ENCODE assay signal across 19 mouse cellular contexts in the genomic region with DNA sequence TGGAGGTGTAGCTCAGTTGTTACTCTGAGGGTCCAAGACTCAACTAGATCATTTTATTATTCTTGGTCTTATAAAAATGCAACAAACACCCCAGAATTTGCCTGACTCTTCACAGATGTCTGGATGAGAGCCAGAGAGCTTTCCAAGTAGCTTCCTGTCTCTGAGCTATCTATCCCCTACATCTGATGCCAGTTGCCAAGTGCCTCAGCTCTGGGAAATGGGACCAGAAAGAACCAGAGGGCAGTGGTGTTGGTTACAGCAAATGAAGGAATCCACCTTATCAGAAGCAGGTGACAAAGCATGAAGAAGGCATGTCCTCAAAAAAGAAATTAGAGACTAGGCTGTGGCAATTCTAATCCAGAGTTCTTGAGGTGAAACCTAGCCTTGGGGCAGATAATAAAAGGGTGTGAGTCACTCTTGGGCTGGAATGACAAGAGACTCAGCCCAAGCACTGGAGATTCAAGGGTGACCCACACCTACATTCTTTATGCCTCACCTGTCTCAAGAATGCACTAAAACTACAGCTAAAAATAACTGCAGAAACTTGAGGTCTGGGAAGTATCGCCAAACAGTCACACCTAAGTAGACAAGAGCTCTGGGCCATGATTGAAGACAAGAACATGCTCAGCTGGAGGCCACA. TPM values are rescaled to one million over a fixed set of nuclear protein-coding genes. Genes with fewer than 3 reads are reported as not detected.
DNase-seq lines count a peak whose midpoint lies in the region; ATAC-seq and TF ChIP-seq lines count a peak whose summit lies in the region.
"Had no signal": no experiment of that assay in that cellular context is flagged by ENCODE, and none has a peak within 500 bp of the region (broad histone marks: within the 10 kb centered on the region; RNA-seq: fewer than 3 reads in every experiment).

No protein-coding gene starts in this region.

- H3K4me3 ChIP-seq in kidney, postnatal 0 days (replicated peaks; ENCODE audit: low read depth, low read length): no peak overlapping the region
- H3K4me3 ChIP-seq in intestine, embryonic 16.5 days (ENCODE audit: low read length): no peak overlapping the region
- H3K4me3 ChIP-seq in small intestine, adult 2 months (ENCODE audit: low read depth, low read length): no peak overlapping the region
- no peak overlapping the region for H3K4me3 ChIP-seq in midbrain, embryonic 11.5 days (ENCODE audit: low read depth, low read length)
- H3K4me3 ChIP-seq in forebrain, postnatal 0 days (ENCODE audit: low read depth, low read length): no peak overlapping the region
- H3K4me3 ChIP-seq: embryonic facial prominence, embryonic 13.5 days; gastrocnemius, adult 2 months; midbrain, embryonic 12.5 days; myocyte had no signal

- H3K4me2 ChIP-seq in kidney, postnatal 0 days (ENCODE audit: low read length): no peak overlapping the region
- no peak overlapping the region for H3K4me2 ChIP-seq in intestine, embryonic 16.5 days (ENCODE audit: low read depth, low read length)
- H3K4me2 ChIP-seq in midbrain, embryonic 11.5 days: no peak overlapping the region
- H3K4me2 ChIP-seq in forebrain, postnatal 0 days (ENCODE audit: low read depth): no peak overlapping the region
- H3K4me2 ChIP-seq: embryonic facial prominence, embryonic 13.5 days; midbrain, embryonic 12.5 days had no signal

- peaks cover 39% of the 10 kb centered on the region for H3K36me3 ChIP-seq in kidney, postnatal 0 days (ENCODE audit: insufficient read depth, low read length)
- H3K36me3 ChIP-seq in intestine, embryonic 16.5 days (ENCODE audit: control insufficient read depth, insufficient read depth, low read length): peaks cover 14% of the 10 kb centered on the region
- peaks cover 37% of the 10 kb centered on the region for H3K36me3 ChIP-seq in small intestine, adult 2 months (ENCODE audit: control insufficient read depth, insufficient read depth, low read length)
- peaks cover 27% of the 10 kb centered on the region for H3K36me3 ChIP-seq in midbrain, embryonic 11.5 days (ENCODE audit: control insufficient read depth, insufficient read depth, low read length)
- peaks cover 54% of the 10 kb centered on the region for H3K36me3 ChIP-seq in forebrain, postnatal 0 days (ENCODE audit: insufficient read depth)

- H3K9ac ChIP-seq in kidney, postnatal 0 days (ENCODE audit: low read depth, low read length): no peak overlapping the region
- no peak overlapping the region for H3K9ac ChIP-seq in intestine, embryonic 16.5 days (ENCODE audit: low read depth, low read length)
- no peak overlapping the region for H3K9ac ChIP-seq in midbrain, embryonic 11.5 days (ENCODE audit: low read length)
- no peak overlapping the region for H3K9ac ChIP-seq in forebrain, postnatal 0 days
- H3K9ac ChIP-seq: embryonic facial prominence, embryonic 13.5 days; liver, embryonic 14.5 days; midbrain, embryonic 12.5 days had no signal

- WGBS in kidney, postnatal 0 days: 57% methylated on average over 1 of the region's 1 CpGs
- WGBS in intestine, embryonic 16.5 days: 50% methylated on average over 1 of the region's 1 CpGs
- 40% methylated on average over 1 of the region's 1 CpGs for WGBS in small intestine, adult 2 months
- WGBS in midbrain, embryonic 11.5 days: 100% methylated on average over 1 of the region's 1 CpGs
- 97% methylated on average over 1 of the region's 1 CpGs for WGBS in forebrain, postnatal 0 days

- ATAC-seq in kidney, postnatal 0 days (replicated peaks; ENCODE audit: low FRiP score, low read depth): peak; percentile 17; the same call in 1 of the 2 replicates
- ATAC-seq in intestine, embryonic 16.5 days: peak; percentile 54
- no peak for ATAC-seq in midbrain, embryonic 11.5 days (ENCODE audit: low FRiP score)
- no peak for ATAC-seq in forebrain, postnatal 0 days

- H3K9me3 ChIP-seq in kidney, postnatal 0 days (replicated peaks; ENCODE audit: low read length): no peaks in the 10 kb centered on the region
- no peaks in the 10 kb centered on the region for H3K9me3 ChIP-seq in intestine, embryonic 16.5 days (ENCODE audit: control insufficient read depth, low read length)
- no peaks in the 10 kb centered on the region for H3K9me3 ChIP-seq in midbrain, embryonic 11.5 days (ENCODE audit: control insufficient read depth, low read length)
- H3K9me3 ChIP-seq in forebrain, postnatal 0 days (ENCODE audit: low read length): no peaks in the 10 kb centered on the region
- H3K9me3 ChIP-seq: embryonic facial prominence, embryonic 13.5 days; midbrain, embryonic 12.5 days had no signal

- TF ChIP-seq CTCF in kidney, postnatal 0 days (IDR thresholded peaks at IDR 0.05; ENCODE audit: low read depth): no peak
- TF ChIP-seq CTCF in small intestine, adult 2 months (IDR thresholded peaks at IDR 0.05; ENCODE audit: extremely low read depth, insufficient read length, insufficient replicate concordance, low read depth, low read length): no peak
- no peak for TF ChIP-seq CTCF in forebrain, postnatal 0 days (IDR thresholded peaks at IDR 0.05; ENCODE audit: low read depth)

- H3K27me3 ChIP-seq in kidney, postnatal 0 days (ENCODE audit: insufficient read depth, low read length): no peaks in the 10 kb centered on the region
- H3K27me3 ChIP-seq in intestine, embryonic 16.5 days (replicated peaks; ENCODE audit: control insufficient read depth, insufficient read depth, low read length): no peaks in the 10 kb centered on the region
- no peaks in the 10 kb centered on the region for H3K27me3 ChIP-seq in small intestine, adult 2 months (ENCODE audit: control insufficient read depth, insufficient read depth, low read length)
- no peaks in the 10 kb centered on the region for H3K27me3 ChIP-seq in midbrain, embryonic 11.5 days (ENCODE audit: control insufficient read depth, insufficient read depth, low read length)
- no peaks in the 10 kb centered on the region for H3K27me3 ChIP-seq in forebrain, postnatal 0 days (ENCODE audit: insufficient read depth, low read length)
- H3K27me3 ChIP-seq: CH12.LX; embryonic facial prominence, embryonic 13.5 days; midbrain, embryonic 12.5 days had no signal

- peak; percentile 31 for DNase-seq in kidney, postnatal 0 days (ENCODE audit: low spot score)
- no peak for DNase-seq in kidney, postnatal 4 days
- DNase-seq in NIH3T3 (ENCODE audit: low read depth): peak; percentile 24
- no peak for DNase-seq in midbrain, embryonic 11.5 days (ENCODE audit: low spot score, missing footprints)
- no peak for DNase-seq in forebrain, postnatal 0 days
- no peak for DNase-seq in heart, postnatal 4 days
- DNase-seq: adrenal gland, postnatal 14 days; cerebellum, postnatal 25 days; gastrocnemius, adult 2 months; left cerebral cortex, postnatal 4 days; right cerebral cortex, postnatal 14 days had no signal

- H3K4me1 ChIP-seq in kidney, postnatal 0 days (replicated peaks; ENCODE audit: insufficient read depth, low read length): no peaks in the 10 kb centered on the region
- peaks cover 8% of the 10 kb centered on the region for H3K4me1 ChIP-seq in intestine, embryonic 16.5 days (ENCODE audit: control insufficient read depth, insufficient read depth, low read length)
- peaks cover 11% of the 10 kb centered on the region; the same call in 1 of the 2 replicates for H3K4me1 ChIP-seq in small intestine, adult 2 months (ENCODE audit: control insufficient read depth, insufficient read depth, insufficient read length, low read length)
- H3K4me1 ChIP-seq in midbrain, embryonic 11.5 days (ENCODE audit: control insufficient read depth, insufficient read depth, low read length): no peaks in the 10 kb centered on the region
- no peaks in the 10 kb centered on the region for H3K4me1 ChIP-seq in forebrain, postnatal 0 days (ENCODE audit: insufficient read depth)
- H3K4me1 ChIP-seq: embryonic facial prominence, embryonic 13.5 days; midbrain, embryonic 12.5 days had no signal

- H3K27ac ChIP-seq in kidney, postnatal 0 days: no peak overlapping the region
- peak overlapping the region; percentile 49 for H3K27ac ChIP-seq in intestine, embryonic 16.5 days (ENCODE audit: low read length)
- H3K27ac ChIP-seq in small intestine, adult 2 months (ENCODE audit: insufficient read depth, low read depth, low read length): peak overlapping the region; percentile 46
- no peak overlapping the region for H3K27ac ChIP-seq in midbrain, embryonic 11.5 days (ENCODE audit: low read depth, low read length)
- H3K27ac ChIP-seq in forebrain, postnatal 0 days (ENCODE audit: low read depth, low read length): no peak overlapping the region
- H3K27ac ChIP-seq: embryonic facial prominence, embryonic 13.5 days; gastrocnemius, adult 2 months; liver, embryonic 14.5 days; midbrain, embryonic 12.5 days had no signal

- TF ChIP-seq POLR2A in small intestine, adult 2 months (IDR thresholded peaks at IDR 0.05; ENCODE audit: low read depth, low read length): no peak

RNA-seq across cellular contexts. Expression of a gene that starts 13.5 kb away (rescaled TPM):
- 85.9 and 91.6 TPM in 2 replicates for polyA plus RNA-seq in kidney, postnatal 0 days (2015; fragmentation: Nextera tagmentation; extraction: Ambion mirVana)
- polyA plus RNA-seq in intestine, embryonic 16.5 days (2015; fragmentation: Nextera tagmentation; extraction: Ambion mirVana): 82.3 and 95.1 TPM in 2 replicates
- polyA plus RNA-seq in small intestine, adult 2 months (2012; rRNA removed): 9.5 and 20.2 TPM in 2 replicates
- 103 TPM in 2 replicates for polyA plus RNA-seq in midbrain, embryonic 11.5 days (2014; fragmentation: Nextera tagmentation; extraction: Ambion mirVana)
- total RNA-seq in forebrain, postnatal 0 days (2014; rRNA removed): 34.6 and 41.9 TPM in 2 replicates
- polyA plus RNA-seq in forebrain, postnatal 0 days (2015; fragmentation: Nextera tagmentation; extraction: Ambion mirVana): 51.0 and 60.0 TPM in 2 replicates
- 10 to 100 TPM; 42.2 to 44.1 TPM for total RNA-seq in heart, postnatal 4 days (2021)

RNA-seq across cellular contexts. Expression of a gene that starts 40.5 kb away (rescaled TPM):
- polyA plus RNA-seq in kidney, postnatal 0 days (2015; fragmentation: Nextera tagmentation; extraction: Ambion mirVana): 14.6 and 15.7 TPM in 2 replicates
- 8.3 and 10.8 TPM in 2 replicates for polyA plus RNA-seq in intestine, embryonic 16.5 days (2015; fragmentation: Nextera tagmentation; extraction: Ambion mirVana)
- 17.4 and 73.7 TPM in 2 replicates for polyA plus RNA-seq in small intestine, adult 2 months (2012; rRNA removed)
- polyA plus RNA-seq in midbrain, embryonic 11.5 days (2014; fragmentation: Nextera tagmentation; extraction: Ambion mirVana): 2.8 and 3.0 TPM in 2 replicates
- total RNA-seq in forebrain, postnatal 0 days (2014; rRNA removed): 0.43 and 0.62 TPM in 2 replicates
- polyA plus RNA-seq in forebrain, postnatal 0 days (2015; fragmentation: Nextera tagmentation; extraction: Ambion mirVana): 0.47 and 0.60 TPM in 2 replicates
- total RNA-seq in heart, postnatal 4 days (2021): 1 to 10 TPM; 3.7 to 4.0 TPM
- total RNA-seq: layer of hippocampus, postnatal 25 days had no signal

RNA-seq across cellular contexts. Expression of a gene that starts 43.4 kb away (rescaled TPM):
- 4.4 and 4.5 TPM in 2 replicates for polyA plus RNA-seq in kidney, postnatal 0 days (2015; fragmentation: Nextera tagmentation; extraction: Ambion mirVana)
- polyA plus RNA-seq in intestine, embryonic 16.5 days (2015; fragmentation: Nextera tagmentation; extraction: Ambion mirVana): 2.8 and 3.5 TPM in 2 replicates
- polyA plus RNA-seq in small intestine, adult 2 months (2012; rRNA removed): 0.43 and 0.63 TPM in 2 replicates
- polyA plus RNA-seq in midbrain, embryonic 11.5 days (2014; fragmentation: Nextera tagmentation; extraction: Ambion mirVana): 2.8 and 3.2 TPM in 2 replicates
- 8.7 TPM in 2 replicates for total RNA-seq in forebrain, postnatal 0 days (2014; rRNA removed)
- polyA plus RNA-seq in forebrain, postnatal 0 days (2015; fragmentation: Nextera tagmentation; extraction: Ambion mirVana): 5.9 and 6.2 TPM in 2 replicates
- 10 to 100 TPM; 29.5 to 36.8 TPM for total RNA-seq in heart, postnatal 4 days (2021)

Comparison
In these comparisons a context has a peak if more than half of its experiments do, and no peak if none do; other contexts are left out.
1. DNase-seq: peak in kidney, postnatal 0 days (single experiment) and NIH3T3 (single experiment); none in kidney, postnatal 4 days (0 of 2), midbrain, embryonic 11.5 days (single experiment), forebrain, postnatal 0 days (single experiment) and heart, postnatal 4 days (single experiment).
2. ATAC-seq: peak in kidney, postnatal 0 days (single experiment) and intestine, embryonic 16.5 days (single experiment); none in midbrain, embryonic 11.5 days (single experiment) and forebrain, postnatal 0 days (single experiment).
3. H3K27ac ChIP-seq: peak in intestine, embryonic 16.5 days (single experiment) and small intestine, adult 2 months (single experiment); none in kidney, postnatal 0 days (single experiment), midbrain, embryonic 11.5 days (single experiment) and forebrain, postnatal 0 days (single experiment).